Mouse (Mus musculus): ENCODE measurements around the gene Rbks.

- TF ChIP-seq POLR2A (IDR thresholded peaks at IDR 0.05; ENCODE audit: insufficient read length, low read depth) (no peak), CEBPB (IDR thresholded peaks at IDR 0.05; ENCODE audit: insufficient read depth, poor library complexity, severe bottlenecking) (no peak), USF1 (IDR thresholded peaks at IDR 0.05; ENCODE audit: low read depth) (no peak), E2F4 (IDR thresholded peaks at IDR 0.05; ENCODE audit: insufficient read depth) (no peak), SRF (IDR thresholded peaks at IDR 0.05; ENCODE audit: control insufficient read depth, insufficient read length, low read depth) (no peak), MAX (IDR thresholded peaks at IDR 0.05; ENCODE audit: low read depth) (no peak)
Measured at GRCm38 (mm10) chr5:31693191-31693590, 4.2 kb downstream of the Rbks start.

All from myocyte (in vitro differentiated cells).